Mouse (Mus musculus) testis, adult 2 months (tissue): Measurements from ENCODE around the gene Nup107.

ENCODE experiments used
- CTCF ChIP-seq: fragments of 200-500 bp; IDR thresholded peaks from 2 replicates; pipeline ENCODE4 v1.5.1; 2012; ENCODE audit warnings: low read depth, mild to moderate bottlenecking, inconsistent platforms, low read length, moderate library complexity; ENCODE audit not compliant: control insufficient read depth, insufficient read depth, insufficient replicate concordance
- POLR2A ChIP-seq: fragments of 200-500 bp; IDR thresholded peaks from 2 replicates; pipeline ENCODE4 v1.6.1; 2012; ENCODE audit warnings: low read depth, mild to moderate bottlenecking, inconsistent platforms, low read length, moderate library complexity; ENCODE audit not compliant: control insufficient read depth

- no peak for TF ChIP-seq POLR2A
- TF ChIP-seq CTCF, result no peak
These were observed 35.7 kb downstream of the Nup107 start for GRCm38 (mm10) chr10:117756784-117757183.
